Comparison of ENCODE assay signal across 8 mouse cellular contexts in genomic region chr2:103484617-103485401, GRCm38 (mm10). TPM values are rescaled to one million over a fixed set of nuclear protein-coding genes. Genes with fewer than 3 reads are reported as not detected.
DNase-seq lines count a peak whose midpoint lies in the region; ATAC-seq and TF ChIP-seq lines count a peak whose summit lies in the region.

Cat (minus strand) TSS chr2:103485160.

- no peak for TF ChIP-seq CTCF in kidney, postnatal 0 days (IDR thresholded peaks at IDR 0.05; ENCODE audit: low read depth)

- DNase-seq in CD4-positive helper T cell, adult 2 months (ENCODE audit: low read depth, low spot score) = peak; percentile 93
- peak; percentile 91 for DNase-seq in brain, embryonic 18.5 days (ENCODE audit: low read depth, low spot score)
- DNase-seq in kidney, postnatal 0 days (ENCODE audit: low spot score) = peak; percentile 99
- DNase-seq in liver, embryonic 11.5 days (ENCODE audit: low spot score) = peak; percentile 96
- DNase-seq in naive thymus-derived CD4-positive, alpha-beta T cell, adult 2 months (ENCODE audit: low read depth) = peak; percentile 92

- no peaks in the 10 kb centered on the region for H3K27me3 ChIP-seq in heart, embryonic 12.5 days (replicated peaks)
- H3K27me3 ChIP-seq in kidney, postnatal 0 days (ENCODE audit: insufficient read depth, low read length) = no peaks in the 10 kb centered on the region
- no peaks in the 10 kb centered on the region for H3K27me3 ChIP-seq in liver, embryonic 11.5 days (replicated peaks; ENCODE audit: control insufficient read depth, insufficient read depth, low read length)
- H3K27me3 ChIP-seq in stomach, embryonic 14.5 days (ENCODE audit: control insufficient read depth, insufficient read depth, low read length) = no peaks in the 10 kb centered on the region

- H3K36me3 ChIP-seq in heart, embryonic 12.5 days = no peaks in the 10 kb centered on the region
- no peaks in the 10 kb centered on the region for H3K36me3 ChIP-seq in kidney, postnatal 0 days (ENCODE audit: insufficient read depth, low read length)
- no peaks in the 10 kb centered on the region for H3K36me3 ChIP-seq in liver, embryonic 11.5 days (ENCODE audit: control insufficient read depth, insufficient read depth, low read length)
- no peaks in the 10 kb centered on the region for H3K36me3 ChIP-seq in stomach, embryonic 14.5 days (ENCODE audit: control insufficient read depth, insufficient read depth, low read length)

- H3K4me3 ChIP-seq in heart, embryonic 12.5 days = peak within 1 kb of the TSS; percentile 78
- peak within 1 kb of the TSS; percentile 75 for H3K4me3 ChIP-seq in kidney, postnatal 0 days (replicated peaks; ENCODE audit: low read depth, low read length)
- H3K4me3 ChIP-seq in liver, embryonic 11.5 days (ENCODE audit: low read depth, low read length) = peak within 1 kb of the TSS; percentile 93
- peak within 1 kb of the TSS; percentile 82 for H3K4me3 ChIP-seq in stomach, embryonic 14.5 days (ENCODE audit: low read depth, low read length)

- H3K27ac ChIP-seq in heart, embryonic 12.5 days (ENCODE audit: poor library complexity, severe bottlenecking) = peak within 1 kb of the TSS; percentile 96
- peak within 1 kb of the TSS; percentile 91 for H3K27ac ChIP-seq in kidney, postnatal 0 days
- peak within 1 kb of the TSS; percentile 96 for H3K27ac ChIP-seq in liver, embryonic 11.5 days (ENCODE audit: low read depth, low read length)
- H3K27ac ChIP-seq in stomach, embryonic 14.5 days (ENCODE audit: low read length) = peak within 1 kb of the TSS; percentile 92

- ATAC-seq in erythroid progenitor cell, adult 5-6 weeks (replicated peaks; ENCODE audit: low FRiP score, poor library complexity, severe bottlenecking) = peak; percentile 89
- peak; percentile 99 for ATAC-seq in heart, embryonic 12.5 days (ENCODE audit: insufficient number of reproducible peaks, low FRiP score)
- ATAC-seq in kidney, postnatal 0 days (replicated peaks; ENCODE audit: low FRiP score, low read depth) = peak; percentile 99
- peak; percentile 95 for ATAC-seq in liver, embryonic 11.5 days (replicated peaks; ENCODE audit: low FRiP score)
- ATAC-seq in stomach, embryonic 14.5 days (ENCODE audit: insufficient number of reproducible peaks, insufficient read depth, low FRiP score, low read depth) = peak; percentile 99

- WGBS in heart, embryonic 12.5 days = under 1% methylated on average over 41 of the region's 41 CpGs
- under 1% methylated on average over 41 of the region's 41 CpGs for WGBS in kidney, postnatal 0 days
- under 1% methylated on average over 41 of the region's 41 CpGs for WGBS in liver, embryonic 11.5 days
- WGBS in stomach, embryonic 14.5 days = under 1% methylated on average over 41 of the region's 41 CpGs

- peaks cover 33% of the 10 kb centered on the region for H3K4me1 ChIP-seq in heart, embryonic 12.5 days (replicated peaks)
- H3K4me1 ChIP-seq in kidney, postnatal 0 days (replicated peaks; ENCODE audit: insufficient read depth, low read length) = peaks cover 14% of the 10 kb centered on the region
- H3K4me1 ChIP-seq in liver, embryonic 11.5 days (replicated peaks; ENCODE audit: control insufficient read depth, insufficient read depth, low read length) = peaks cover 38% of the 10 kb centered on the region
- peaks cover 13% of the 10 kb centered on the region for H3K4me1 ChIP-seq in stomach, embryonic 14.5 days (ENCODE audit: control insufficient read depth, insufficient read depth, low read length)

- H3K4me2 ChIP-seq in heart, embryonic 12.5 days = peak within 1 kb of the TSS; percentile 88
- H3K4me2 ChIP-seq in kidney, postnatal 0 days (ENCODE audit: low read length) = peak within 1 kb of the TSS; percentile 64
- peak within 1 kb of the TSS; percentile 82 for H3K4me2 ChIP-seq in liver, embryonic 11.5 days
- H3K4me2 ChIP-seq in stomach, embryonic 14.5 days (replicated peaks; ENCODE audit: low read depth, low read length) = peak within 1 kb of the TSS; percentile 66

- H3K9me3 ChIP-seq in heart, embryonic 12.5 days (replicated peaks) = no peaks in the 10 kb centered on the region
- no peaks in the 10 kb centered on the region for H3K9me3 ChIP-seq in kidney, postnatal 0 days (replicated peaks; ENCODE audit: low read length)
- no peaks in the 10 kb centered on the region for H3K9me3 ChIP-seq in liver, embryonic 11.5 days (ENCODE audit: control insufficient read depth, low read length)
- no peaks in the 10 kb centered on the region for H3K9me3 ChIP-seq in stomach, embryonic 14.5 days (ENCODE audit: control insufficient read depth, low read depth, low read length)

- peak within 1 kb of the TSS; percentile 93 for H3K9ac ChIP-seq in heart, embryonic 12.5 days
- H3K9ac ChIP-seq in kidney, postnatal 0 days (ENCODE audit: low read depth, low read length) = peak within 1 kb of the TSS; percentile 70
- H3K9ac ChIP-seq in liver, embryonic 11.5 days (ENCODE audit: low read depth, low read length) = peak within 1 kb of the TSS; percentile 91
- H3K9ac ChIP-seq in stomach, embryonic 14.5 days (replicated peaks; ENCODE audit: low read depth, low read length) = peak within 1 kb of the TSS; percentile 82

RNA-seq across cellular contexts. Expression of gene Cat, which starts in this region (rescaled TPM):
- total RNA-seq in erythroid progenitor cell, adult 5-6 weeks (2015; ENCODE audit: low replicate concordance) = 137 and 155 TPM in 2 replicates
- 40.8 and 55.7 TPM in 2 replicates for total RNA-seq in erythroid progenitor cell, adult 5-6 weeks (2017; ENCODE audit: low replicate concordance)
- 87.3 and 89.1 TPM in 2 replicates for polyA plus RNA-seq in heart, embryonic 12.5 days (2016; fragmentation: Nextera tagmentation; extraction: Ambion mirVana)
- polyA plus RNA-seq in kidney, postnatal 0 days (2015; fragmentation: Nextera tagmentation; extraction: Ambion mirVana) = 83.5 and 85.1 TPM in 2 replicates
- 145 and 166 TPM in 2 replicates for polyA plus RNA-seq in liver, embryonic 11.5 days (2014; fragmentation: Nextera tagmentation; extraction: Ambion mirVana)
- polyA plus RNA-seq in stomach, embryonic 14.5 days (2014; fragmentation: Nextera tagmentation; extraction: Ambion mirVana) = 99.9 and 112 TPM in 2 replicates

Comparison
In these comparisons a context has a peak if more than half of its experiments do, and no peak if none do; other contexts are left out.
1. Peak in every context shown above with its lines: DNase-seq, ATAC-seq, H3K4me3 ChIP-seq and H3K27ac ChIP-seq.